Mouse (Mus musculus) lung, adult 10 weeks (tissue): Measurements from ENCODE around the gene Fnd3c2. TPM values are rescaled to one million over a fixed set of nuclear protein-coding genes. Genes with fewer than 3 reads are reported as not detected.

ENCODE experiments used
- polyA plus RNA-seq: library from polyadenylated mRNA; stranded (reverse); fragments of 350-450 nt; fragmentation: Illumina TruSeq; extraction: RNeasy Lipid Tissue Mini Kit (QIAGEN cat#74804); gene quantifications from one replicate; pipeline ENCODE4 v1.2.3, GENCODE M21; 2014; ENCODE audit warnings: low read depth, low replicate concordance; ENCODE audit not compliant: insufficient read depth

The Fnd3c2 gene
- not detected for polyA plus RNA-seq

DNA sequence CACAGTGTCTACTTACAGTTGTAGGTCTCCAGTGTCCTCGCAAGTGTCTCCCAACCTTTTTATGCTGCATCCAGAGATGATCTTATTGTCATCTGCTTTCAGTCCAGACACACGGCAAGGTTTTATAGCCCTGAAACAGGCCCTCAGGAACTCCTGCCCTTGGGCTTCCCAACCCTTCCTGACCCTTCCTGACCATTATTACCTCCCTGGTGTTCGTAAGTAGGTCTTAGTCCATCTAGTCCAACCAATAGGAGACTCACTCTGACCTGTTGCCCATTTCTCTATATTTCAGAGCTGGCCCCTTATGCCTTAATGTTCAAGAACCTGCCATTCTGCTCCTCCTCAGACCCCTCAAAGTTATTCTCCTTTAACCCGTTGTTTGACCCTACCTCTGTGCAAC, at the start of gene Fnd3c2:
Gene Fnd3c2, minus strand, starts transcription at position 101 of the 400 bp plus-strand sequence.

DNA sequence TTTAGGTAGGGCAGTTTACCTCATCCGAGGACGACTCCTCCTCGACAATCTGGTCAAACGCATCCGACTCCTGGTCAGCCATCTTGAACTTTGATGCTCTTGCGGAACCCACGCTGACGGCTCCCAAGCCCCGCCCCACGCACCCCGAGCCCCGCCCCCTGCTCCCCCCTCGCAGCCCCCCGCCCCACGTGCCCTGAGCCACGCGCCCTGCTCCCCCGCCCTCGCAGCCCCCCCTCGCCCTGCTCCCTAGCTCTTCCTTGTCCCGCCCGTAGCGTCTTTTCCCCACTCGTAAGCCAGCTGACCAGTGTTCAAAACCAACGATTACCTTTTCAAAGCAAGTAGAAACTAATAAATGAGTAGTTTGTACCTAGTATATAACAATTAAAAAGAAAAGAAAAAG, 34.1 kb downstream of the Fnd3c2 start, which contains the start of gene Taf9b:
Gene Taf9b, minus strand, starts transcription at position 101 of the 400 bp plus-strand sequence.

DNA sequence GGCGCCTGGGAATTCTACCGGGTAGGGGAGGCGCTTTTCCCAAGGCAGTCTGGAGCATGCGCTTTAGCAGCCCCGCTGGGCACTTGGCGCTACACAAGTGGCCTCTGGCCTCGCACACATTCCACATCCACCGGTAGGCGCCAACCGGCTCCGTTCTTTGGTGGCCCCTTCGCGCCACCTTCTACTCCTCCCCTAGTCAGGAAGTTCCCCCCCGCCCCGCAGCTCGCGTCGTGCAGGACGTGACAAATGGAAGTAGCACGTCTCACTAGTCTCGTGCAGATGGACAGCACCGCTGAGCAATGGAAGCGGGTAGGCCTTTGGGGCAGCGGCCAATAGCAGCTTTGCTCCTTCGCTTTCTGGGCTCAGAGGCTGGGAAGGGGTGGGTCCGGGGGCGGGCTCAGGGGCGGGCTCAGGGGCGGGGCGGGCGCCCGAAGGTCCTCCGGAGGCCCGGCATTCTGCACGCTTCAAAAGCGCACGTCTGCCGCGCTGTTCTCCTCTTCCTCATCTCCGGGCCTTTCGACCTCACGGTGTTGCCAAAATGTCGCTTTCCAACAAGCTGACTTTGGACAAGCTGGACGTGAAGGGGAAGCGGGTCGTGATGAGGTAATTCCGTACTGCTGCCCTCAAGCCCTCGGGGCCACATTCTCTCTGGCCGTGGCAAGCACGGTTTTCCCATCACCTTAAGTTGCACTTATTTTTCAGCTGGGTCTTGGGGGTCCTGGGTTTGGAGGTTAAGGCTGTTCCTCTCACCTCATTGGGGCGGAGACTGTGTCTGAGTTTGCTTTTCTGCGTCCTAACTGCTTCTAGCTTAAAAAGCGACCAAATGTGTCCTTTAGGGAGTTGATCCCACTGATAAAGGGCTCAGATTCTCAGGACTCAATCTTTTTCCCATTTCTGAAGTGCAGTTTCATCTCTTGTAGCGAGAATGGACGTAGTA, 68.2 kb downstream of the Fnd3c2 start, which contains the start of gene Pgk1:
Gene Pgk1, plus strand, starts transcription at position 388 of the 937 bp plus-strand sequence.

Other genes starting within 250 kb of the Fnd3c2 start
- 19.5 TPM for gene Magt1, start 243.5 kb downstream of the Fnd3c2 start, polyA plus RNA-seq
- 245 TPM for gene Cox7b, start 239.7 kb downstream of the Fnd3c2 start, polyA plus RNA-seq
- gene Atp7a, start 228.1 kb downstream of the Fnd3c2 start, polyA plus RNA-seq: 2.5 TPM
- 2.4 TPM for gene Tlr13, start 112.2 kb downstream of the Fnd3c2 start, polyA plus RNA-seq
- gene Pgk1, start 68.3 kb downstream of the Fnd3c2 start, polyA plus RNA-seq: 114 TPM
- gene Taf9b, start 34.2 kb downstream of the Fnd3c2 start, polyA plus RNA-seq: 13.6 TPM
- gene Fndc3c1, start 230.0 kb upstream of the Fnd3c2 start, polyA plus RNA-seq: not detected